Mouse (Mus musculus) kidney, postnatal 0 days (tissue): Measurements from ENCODE around the gene Depdc5. TPM values are rescaled to one million over a fixed set of nuclear protein-coding genes. Genes with fewer than 3 reads are reported as not detected.
"Not testable (repeated sequence)": the region's sequence is repeated elsewhere in the genome, so short reads cannot be mapped to it uniquely, and the experiment has no call there.

ENCODE experiments used
- ATAC-seq: fragments of 200-750 bp; cut with Nextera tagmentation; replicated peaks from 2 replicates; pipeline ENCODE4 v1.8.0; 2017; ENCODE audit warnings: low read depth, moderate number of reproducible peaks, moderate TSS enrichment, moderate library complexity; ENCODE audit not compliant: low FRiP score
- DNase-seq: peaks from one replicate; pipeline ENCODE4 v3.0.0-alpha.2; 2016; ENCODE audit warnings: low spot score
- H3K27ac ChIP-seq: fragments of 300-500 bp; sonication (generic); 2 replicates; pipeline ENCODE4 v1.5.1; 2014; ENCODE audit warnings: mild to moderate bottlenecking
- H3K27me3 ChIP-seq: fragments of 300-500 bp; sonication (generic); 2 replicates; pipeline ENCODE4 v1.6.1; 2014; ENCODE audit warnings: low read length, mixed read lengths; ENCODE audit not compliant: insufficient read depth
- H3K36me3 ChIP-seq: fragments of 300-500 bp; sonication (generic); 2 replicates; pipeline ENCODE4 v1.6.1; 2014; ENCODE audit warnings: low read length, mixed read lengths; ENCODE audit not compliant: insufficient read depth
- H3K4me1 ChIP-seq: fragments of 300-500 bp; sonication (generic); replicated peaks from 2 replicates; pipeline ENCODE4 v1.6.1; 2014; ENCODE audit warnings: antibody characterized with exemption, low read length, mixed read lengths; ENCODE audit not compliant: insufficient read depth
- H3K4me2 ChIP-seq: fragments of 300-500 bp; sonication (generic); 2 replicates; pipeline ENCODE4 v1.6.1; 2014; ENCODE audit warnings: mild to moderate bottlenecking, low read length, moderate library complexity, mixed read lengths
- H3K4me3 ChIP-seq: fragments of 300-500 bp; sonication (generic); replicated peaks from 2 replicates; pipeline ENCODE4 v1.5.1; 2014; ENCODE audit warnings: low read depth, low read length
- H3K9ac ChIP-seq: fragments of 300-500 bp; sonication (generic); 2 replicates; pipeline ENCODE4 v1.6.1; 2014; ENCODE audit warnings: low read depth, low read length
- H3K9me3 ChIP-seq: fragments of 300-500 bp; sonication (generic); replicated peaks from 2 replicates; pipeline ENCODE4 v1.6.1; 2016; ENCODE audit warnings: low read length, inconsistent platforms, mixed read lengths
- CTCF ChIP-seq: IDR thresholded peaks from 2 replicates; pipeline ENCODE4 v1.5.1; 2016; ENCODE audit warnings: antibody characterized with exemption, low read depth, mild to moderate bottlenecking, moderate library complexity
- WGBS: fragments of 180-500 bp; shearing (Covaris S2); extraction: QIAGEN DNeasy Blood & Tissue Kit; methylation state at CpG from one replicate; pipeline ENCODE4 v1.1.7; 2014; 5-methylcytosine and 5-hydroxymethylcytosine counted together
- polyA plus RNA-seq: library from polyadenylated mRNA; unstranded; fragments of >200 nt; fragmentation: Nextera tagmentation; extraction: Ambion mirVana; gene quantifications from 2 replicates; pipeline ENCODE4 v1.2.1, GENCODE M21; 2015

Gene Depdc5
- polyA plus RNA-seq, 1 experiment from 2014 or later = 9.6 TPM

GRCm38 (mm10) chr5:33034100-33034499 lies 170.6 kb downstream of the Depdc5 start:
- Histone ChIP-seq H3K9me3 (no peaks in the 10 kb centered on the region), H3K4me2 (no peak overlapping the region), H3K36me3 (0 out of 2 replicates have a peak, but pooled peaks cover 2% of the 10 kb centered on the region), H3K27me3 (no peaks in the 10 kb centered on the region), H3K9ac (no peak overlapping the region), H3K4me3 (no peak overlapping the region), H3K4me1 (no peaks in the 10 kb centered on the region), H3K27ac (no peak overlapping the region)
- TF ChIP-seq CTCF = peak; percentile 72
- WGBS = 13% methylated on average over 7 of the region's 7 CpGs
- ATAC-seq = peak; percentile 74
- DNase-seq = peak; percentile 64

- H3K4me3 ChIP-seq = no peak overlapping the region
- WGBS = 40% methylated on average over 3 of the region's 3 CpGs
- H3K9ac ChIP-seq = no peak overlapping the region
- no peak overlapping the region for H3K4me2 ChIP-seq
- H3K9me3 ChIP-seq = no peaks in the 10 kb centered on the region
- no peak for TF ChIP-seq CTCF
- DNase-seq (no peak), ATAC-seq (no peak)
- H3K36me3 ChIP-seq = no peaks in the 10 kb centered on the region
- H3K4me1 ChIP-seq = no peaks in the 10 kb centered on the region
- no peaks in the 10 kb centered on the region for H3K27me3 ChIP-seq
- no peak overlapping the region for H3K27ac ChIP-seq
Observed at GRCm38 (mm10) chr5:33034916-33035315, 171.4 kb downstream of the Depdc5 start.

GRCm38 (mm10) chr5:33038656-33039509 lies 175.4 kb downstream of the Depdc5 start:
- no peaks in the 10 kb centered on the region for H3K9me3 ChIP-seq
- ATAC-seq (no peak), DNase-seq (no peak)
- H3K4me3 ChIP-seq = no peak overlapping the region
- H3K27ac ChIP-seq = no peak overlapping the region
- H3K27me3 ChIP-seq = no peaks in the 10 kb centered on the region
- H3K9ac ChIP-seq = no peak overlapping the region
- H3K4me2 ChIP-seq = peak overlapping the region; percentile 43
- TF ChIP-seq CTCF = no peak
- H3K36me3 ChIP-seq = no peaks in the 10 kb centered on the region
- 43% methylated on average over 13 of the region's 13 CpGs for WGBS
- H3K4me1 ChIP-seq = no peaks in the 10 kb centered on the region

GRCm38 (mm10) chr5:33039510-33039911 lies 176.0 kb downstream of the Depdc5 start:
- H3K9me3 ChIP-seq = no peaks in the 10 kb centered on the region
- no peaks in the 10 kb centered on the region for H3K4me1 ChIP-seq
- DNase-seq (peak; percentile 90), ATAC-seq (peak; percentile 20; the same call in 1 of the 2 replicates)
- H3K9ac ChIP-seq = no peak overlapping the region
- H3K27ac ChIP-seq = no peak overlapping the region
- 3% methylated on average over 13 of the region's 13 CpGs for WGBS
- H3K36me3 ChIP-seq = no peaks in the 10 kb centered on the region
- peak; percentile 86 for TF ChIP-seq CTCF
- H3K4me2 ChIP-seq = peak overlapping the region; percentile 43
- no peak overlapping the region for H3K4me3 ChIP-seq
- no peaks in the 10 kb centered on the region for H3K27me3 ChIP-seq

- not testable (repeated sequence) for H3K9me3 ChIP-seq, ATAC-seq, H3K36me3 ChIP-seq, H3K4me3 ChIP-seq, H3K9ac ChIP-seq, H3K4me2 ChIP-seq, H3K27me3 ChIP-seq, DNase-seq, H3K27ac ChIP-seq, H3K4me1 ChIP-seq
- 85% methylated on average over 1 of the region's 1 CpGs for WGBS
Observed at GRCm38 (mm10) chr5:33040735-33041134, 177.2 kb downstream of the Depdc5 start.

GRCm38 (mm10) chr5:33043397-33043796 lies 179.9 kb downstream of the Depdc5 start:
- Histone ChIP-seq H3K27ac (no peak overlapping the region), H3K4me2 (no peak overlapping the region), H3K9me3 (no peaks in the 10 kb centered on the region), H3K4me3 (no peak overlapping the region), H3K36me3 (no peaks in the 10 kb centered on the region), H3K9ac (no peak overlapping the region), H3K4me1 (no peaks in the 10 kb centered on the region), H3K27me3 (no peaks in the 10 kb centered on the region)
- DNase-seq (peak; percentile 43), ATAC-seq (peak; percentile 67)
- 36% methylated on average over 10 of the region's 10 CpGs for WGBS
- no peak for TF ChIP-seq CTCF

Other genes with a start within 250 kb of the Depdc5 start
- gene Pisd, start 78.1 kb upstream of the Depdc5 start, polyA plus RNA-seq = 74.8 and 78.3 TPM in 2 replicates
- gene Gm20671, start 36.6 kb upstream of the Depdc5 start, polyA plus RNA-seq = not detected in 2 replicates
- 8.5 and 11.0 TPM in 2 replicates for gene Prr14l, start 9.4 kb upstream of the Depdc5 start, polyA plus RNA-seq
- 236 and 272 TPM in 2 replicates for gene Ywhah, start 155.1 kb downstream of the Depdc5 start, polyA plus RNA-seq
- gene Slc5a1, start 240.5 kb downstream of the Depdc5 start, polyA plus RNA-seq = 21.2 and 24.2 TPM in 2 replicates